Mouse (Mus musculus): Measurements from ENCODE around the gene Igtp. TPM values are rescaled to one million over a fixed set of nuclear protein-coding genes. Genes with fewer than 3 reads are reported as not detected.
"Not testable (repeated sequence)": the region's sequence is repeated elsewhere in the genome, so short reads cannot be mapped to it uniquely, and the experiment has no call there.

The Igtp gene
- under 1 TPM; 0.85 to 0.94 TPM for total RNA-seq (2021)
- long read RNA-seq, partial matches to known transcripts = 0 of 2 reads
- long read RNA-seq, other reads (novel, unspliced or antisense) = 0 of 2 reads

DNA sequence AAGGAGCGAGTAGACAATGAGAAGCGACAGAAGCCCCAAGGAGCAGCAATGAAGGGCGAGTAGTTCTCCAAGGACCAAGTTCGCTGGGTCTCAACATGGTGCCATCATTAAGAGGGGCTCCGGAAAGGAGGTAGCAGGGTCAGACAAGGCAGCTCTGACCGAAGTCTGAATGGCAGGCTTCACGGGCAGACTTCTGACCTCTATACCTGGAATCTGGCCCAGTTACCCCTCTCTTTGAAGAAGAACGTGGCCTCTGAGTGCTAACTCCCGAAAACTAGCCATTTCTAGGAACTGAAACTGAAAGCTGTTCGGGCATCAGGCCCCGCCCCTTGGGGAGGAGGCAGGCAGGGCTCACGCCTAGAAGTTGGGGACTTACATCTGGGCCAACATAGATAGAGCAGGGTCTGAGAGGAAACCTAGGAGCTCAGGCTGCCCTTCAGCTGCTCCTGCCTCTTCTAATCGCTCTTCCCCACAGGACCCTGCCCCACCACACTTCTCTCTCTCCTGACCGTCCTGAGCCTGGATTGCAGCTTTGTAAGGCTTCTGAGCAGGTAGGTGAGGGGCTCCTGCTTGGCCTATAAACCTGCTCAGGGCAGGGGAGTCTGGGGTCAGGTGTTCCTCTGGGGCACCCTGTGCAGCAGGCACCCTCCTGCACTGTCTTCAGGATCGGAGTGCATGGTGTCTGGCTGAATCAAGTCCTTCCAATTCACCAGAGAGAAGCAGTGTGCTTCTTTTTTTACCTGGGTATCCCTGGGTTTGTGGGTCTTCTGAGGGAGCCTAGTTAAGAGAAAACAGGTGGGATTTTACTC lies at the start of gene Igtp, which contains the start of gene Irgm2:
Gene Igtp (plus strand): TSS at position 328 of the 809 bp plus-strand sequence.
Gene Irgm2 (plus strand): TSS at position 390 of the 809 bp plus-strand sequence.
- peak; percentile 39 to 53 for DNase-seq (ENCODE audit: low spot score in 2 of 2)

DNA sequence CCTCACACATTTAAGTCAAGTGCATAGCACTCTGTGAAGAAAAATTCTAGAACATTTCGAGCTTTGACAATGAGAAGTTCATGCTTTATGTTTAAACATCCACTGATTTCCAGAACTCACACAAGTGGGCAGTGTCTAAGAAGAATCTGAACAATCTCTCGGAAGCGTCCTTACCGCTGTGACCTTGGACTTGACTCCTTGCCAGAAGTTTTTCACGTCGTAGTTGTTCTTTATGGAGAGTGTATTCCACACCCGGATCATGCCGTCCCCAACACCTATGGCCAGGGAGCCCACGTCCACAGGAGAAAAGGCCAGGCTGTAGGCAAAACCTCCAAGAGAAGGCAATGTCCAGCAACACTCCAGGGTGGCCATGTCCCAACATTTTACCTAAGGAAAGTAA lies 43.9 kb upstream of the Igtp start:
- no peak for DNase-seq (ENCODE audit: low spot score in 2 of 2)

DNA sequence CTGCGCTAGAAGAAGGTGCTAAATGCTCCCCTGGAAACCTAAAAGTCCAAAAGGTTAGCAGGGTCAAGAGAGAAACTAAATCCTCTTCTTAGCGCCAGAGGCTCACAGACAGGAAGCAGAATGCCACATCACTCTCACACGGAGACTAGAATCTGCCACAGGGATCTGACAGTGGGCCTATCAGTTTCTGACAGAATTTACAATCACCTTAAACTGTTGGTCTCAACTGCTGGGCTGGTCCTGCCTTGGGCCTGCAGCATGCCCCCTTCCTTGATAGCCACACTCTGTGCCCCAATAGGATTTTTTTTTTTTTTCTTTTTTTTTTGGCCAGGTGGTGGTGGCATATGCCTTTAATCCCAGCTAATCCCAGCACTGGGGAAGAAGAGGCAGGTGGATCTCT lies 42.5 kb upstream of the Igtp start:
- no peak for DNase-seq (ENCODE audit: low spot score in 2 of 2)

DNA sequence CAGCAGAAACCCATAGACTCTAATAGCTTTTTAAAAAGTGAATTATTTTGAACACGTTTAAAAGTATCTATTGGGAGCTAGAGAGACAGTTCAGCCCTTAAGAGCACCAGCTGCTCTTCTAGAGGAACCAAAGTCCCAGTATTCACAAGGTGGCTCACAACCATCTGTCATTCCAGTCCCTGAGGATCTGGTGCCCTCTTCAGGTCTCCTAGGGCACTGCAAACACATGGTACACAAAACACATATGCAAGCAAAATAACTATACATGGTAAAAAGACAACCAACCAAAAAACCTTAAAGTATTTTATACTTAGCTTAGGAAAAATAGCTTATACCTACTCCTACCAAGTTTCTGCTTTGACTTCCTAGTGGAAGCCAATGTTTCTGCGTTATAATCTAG lies 34.3 kb upstream of the Igtp start:
- DNase-seq (ENCODE audit: low spot score in 2 of 2) = no peak

DNA sequence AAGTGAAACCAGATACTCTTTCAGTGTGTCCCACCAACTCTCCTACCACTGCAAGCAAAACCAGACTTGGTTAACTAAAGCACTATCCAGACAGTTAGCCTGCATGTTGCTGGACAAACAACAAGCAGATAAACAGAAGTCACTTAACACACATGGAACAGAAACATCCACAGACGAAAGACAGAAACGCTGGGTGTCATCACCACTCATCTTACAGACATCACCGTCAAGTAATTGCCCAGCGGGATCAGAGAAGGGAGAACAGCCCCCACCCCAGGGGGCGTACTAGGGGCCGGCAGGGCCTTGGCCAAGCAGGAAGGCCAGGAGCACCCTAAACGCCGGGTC lies 31.6 kb upstream of the Igtp start:
- no peak for DNase-seq (ENCODE audit: low spot score in 2 of 2)

DNA sequence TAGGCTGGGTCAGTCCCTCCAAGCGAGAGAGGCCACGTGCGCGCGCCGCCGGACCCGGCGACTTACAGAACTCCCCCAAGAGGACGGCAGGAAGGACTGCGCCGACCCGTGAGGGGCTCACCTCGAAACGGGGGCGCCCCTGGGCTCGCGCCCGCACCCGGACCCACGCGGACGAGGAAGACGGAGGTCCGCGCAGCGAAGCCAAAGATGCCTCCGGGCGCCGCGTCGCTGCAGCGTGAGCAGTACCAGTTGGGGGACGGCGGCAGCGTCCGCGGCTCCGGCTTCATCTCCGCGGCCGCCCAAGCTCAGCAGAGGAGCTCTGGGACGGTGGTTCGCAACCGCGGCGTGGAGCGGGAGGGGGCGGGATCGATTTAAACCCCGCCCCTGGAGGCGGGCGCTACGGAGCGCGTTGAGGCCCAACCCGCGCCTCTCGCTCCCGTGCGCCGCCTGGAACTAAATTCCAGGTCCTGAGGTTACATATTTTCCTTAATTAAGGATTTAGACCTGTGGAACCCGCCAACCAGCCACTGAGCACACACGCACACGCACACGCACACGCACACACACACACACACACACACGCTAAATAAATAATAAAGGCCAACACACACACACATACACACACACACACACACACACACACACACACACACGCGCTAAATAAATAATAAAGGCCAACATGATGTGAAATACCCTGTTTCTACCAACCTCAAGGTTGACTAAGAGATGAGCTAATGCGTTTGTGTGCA lies 31.0 kb upstream of the Igtp start, which contains the start of gene Gemin5:
Gene Gemin5 (minus strand): TSS at position 373 of the 749 bp plus-strand sequence.
- DNase-seq (ENCODE audit: low spot score in 2 of 2) = peak; percentile 86 to 91

DNA sequence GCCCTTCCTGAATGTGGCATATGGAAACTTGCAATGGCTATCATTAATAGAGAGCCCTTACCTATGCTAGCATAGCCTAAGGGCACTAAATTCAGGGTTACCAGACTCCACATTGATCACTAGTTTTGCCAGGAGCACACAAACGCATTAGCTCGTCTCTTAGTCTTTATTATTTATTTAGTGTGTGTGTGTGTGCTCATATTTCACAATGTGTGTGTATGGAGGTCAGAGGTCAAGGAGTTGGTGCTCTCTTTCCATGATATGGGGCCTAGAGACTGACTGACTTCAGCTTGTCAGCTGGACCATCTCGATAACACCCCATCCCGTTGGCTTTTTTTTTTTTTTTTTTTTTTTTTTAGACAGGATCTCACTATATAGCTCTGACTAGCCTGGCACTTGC lies 29.7 kb upstream of the Igtp start:
- DNase-seq (ENCODE audit: low spot score in 2 of 2) = no peak

DNA sequence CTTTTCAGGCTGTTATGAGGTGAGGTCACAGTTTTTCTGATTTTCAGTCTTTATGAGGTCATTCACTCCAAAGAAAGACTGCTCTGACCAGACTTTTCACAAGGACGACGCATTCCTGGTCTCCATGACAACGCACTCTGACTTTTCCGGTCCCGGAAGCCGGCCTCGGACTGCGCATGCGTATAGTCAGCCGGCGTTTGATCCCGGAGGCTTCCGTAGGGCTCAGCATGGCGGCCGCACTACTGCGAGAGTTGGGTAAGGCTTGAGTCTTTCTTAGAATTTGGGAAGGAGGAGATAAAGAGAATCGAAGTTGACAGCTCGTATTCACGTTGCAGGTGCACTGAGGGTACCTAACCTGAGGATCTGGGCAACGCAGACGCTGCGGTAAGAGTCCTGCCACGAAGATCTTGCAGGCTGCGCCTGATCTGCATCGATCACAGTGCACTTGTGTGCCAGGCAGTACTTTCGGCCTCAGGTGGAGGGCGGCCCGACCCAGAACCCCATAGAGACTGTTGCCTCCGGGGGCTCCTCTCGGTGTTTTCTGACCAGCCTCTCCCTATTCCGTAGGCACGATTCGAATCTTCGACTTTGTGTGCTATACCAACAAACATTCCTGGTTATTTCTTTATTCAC lies 27.8 kb upstream of the Igtp start, which contains the start of gene Mrpl22:
Gene Mrpl22 (plus strand): TSS at position 203 of the 633 bp plus-strand sequence.
- DNase-seq (ENCODE audit: low spot score in 2 of 2) = peak; percentile 94 to 97

GRCm38 (mm10) chr11:58179563-58179962 lies 19.8 kb upstream of the Igtp start:
- peak; percentile 78 to 81 for DNase-seq (ENCODE audit: low spot score in 2 of 2)

DNA sequence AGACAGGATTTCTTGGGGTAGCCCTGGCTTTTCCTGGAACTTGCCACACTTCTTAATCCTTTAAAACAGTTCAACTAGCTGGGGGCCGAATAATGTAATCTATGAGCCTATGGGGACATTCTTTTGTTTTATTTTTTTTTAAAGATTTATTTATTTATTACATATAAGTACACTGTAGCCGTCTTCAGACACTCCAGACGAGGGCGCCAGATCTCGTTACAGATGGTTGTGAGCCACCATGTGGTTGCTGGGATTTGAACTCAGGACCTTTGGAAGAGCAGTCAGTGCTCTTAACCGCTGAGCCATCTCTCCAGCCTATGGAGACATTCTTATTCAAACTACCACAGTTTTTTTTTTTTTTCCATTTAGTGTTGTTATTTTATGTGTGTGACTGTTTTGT lies 19.4 kb upstream of the Igtp start:
- not testable (repeated sequence) for DNase-seq (ENCODE audit: low spot score in 2 of 2)

- no peak for DNase-seq (ENCODE audit: low spot score in 2 of 2)
Measured at GRCm38 (mm10) chr11:58180756-58181155, 18.6 kb upstream of the Igtp start.

GRCm38 (mm10) chr11:58183579-58183978 lies 15.8 kb upstream of the Igtp start:
- no peak for DNase-seq (ENCODE audit: low spot score in 2 of 2)

GRCm38 (mm10) chr11:58189675-58190074 lies 9.7 kb upstream of the Igtp start:
- DNase-seq (ENCODE audit: low spot score in 2 of 2) = no peak

GRCm38 (mm10) chr11:58193326-58193725 lies 6.0 kb upstream of the Igtp start:
- no peak for DNase-seq (ENCODE audit: low spot score in 2 of 2)

DNA sequence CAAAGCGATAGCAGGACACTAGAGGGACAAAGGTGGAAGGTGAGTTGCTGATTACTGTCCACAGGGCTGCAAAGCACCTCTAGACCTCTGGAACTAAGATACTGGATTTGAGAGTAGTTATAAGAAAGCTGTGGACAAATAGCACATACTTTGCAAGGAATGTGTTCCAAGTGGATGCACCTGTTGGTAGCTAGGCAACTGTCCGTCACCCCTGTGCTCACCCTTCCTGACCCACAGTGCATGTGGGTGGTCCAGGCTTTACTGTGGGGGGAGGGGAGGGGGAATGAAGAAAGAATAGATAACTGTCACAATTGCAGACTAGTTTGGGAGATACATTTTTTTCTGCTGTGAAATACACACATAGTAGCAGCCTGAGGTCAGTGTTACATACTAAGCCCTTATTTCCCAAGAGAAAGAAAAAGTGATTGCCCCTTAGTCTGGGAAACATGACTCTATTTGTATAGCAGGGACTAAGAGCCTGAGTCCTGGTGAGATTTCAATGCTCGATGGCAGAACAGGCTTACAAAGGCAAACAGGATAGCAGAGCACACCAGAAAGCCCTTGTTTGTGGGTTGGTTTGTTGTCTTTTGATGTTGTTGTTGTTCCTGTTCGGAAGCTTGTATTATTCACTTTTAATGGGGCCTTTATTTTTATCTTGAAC lies 5.4 kb upstream of the Igtp start:
- no peak for DNase-seq (ENCODE audit: low spot score in 2 of 2)

- DNase-seq (ENCODE audit: low spot score in 2 of 2) = no peak
Measured at GRCm38 (mm10) chr11:58198663-58199062, 693 bp upstream of the Igtp start.

DNA sequence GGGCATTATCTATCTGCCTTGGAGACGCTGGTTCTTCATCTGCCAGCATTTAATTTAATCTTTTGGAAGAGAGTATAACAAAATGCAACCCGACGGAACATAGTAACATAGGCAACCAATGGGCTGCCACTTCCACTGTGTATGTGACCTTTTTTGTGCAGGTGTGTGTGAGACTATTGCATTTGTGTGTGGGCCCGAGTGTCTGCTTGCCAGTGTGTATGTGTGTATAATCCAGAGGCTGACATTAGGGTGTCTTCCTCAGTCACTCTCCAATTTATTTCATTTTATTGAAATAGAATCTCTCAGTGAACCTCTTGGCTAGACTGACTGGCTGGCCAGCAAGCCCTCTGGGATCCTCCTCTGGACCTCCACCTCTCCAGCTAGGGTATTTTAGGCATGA lies 870 bp downstream of the Igtp start:
- DNase-seq (ENCODE audit: low spot score in 2 of 2) = no peak

DNA sequence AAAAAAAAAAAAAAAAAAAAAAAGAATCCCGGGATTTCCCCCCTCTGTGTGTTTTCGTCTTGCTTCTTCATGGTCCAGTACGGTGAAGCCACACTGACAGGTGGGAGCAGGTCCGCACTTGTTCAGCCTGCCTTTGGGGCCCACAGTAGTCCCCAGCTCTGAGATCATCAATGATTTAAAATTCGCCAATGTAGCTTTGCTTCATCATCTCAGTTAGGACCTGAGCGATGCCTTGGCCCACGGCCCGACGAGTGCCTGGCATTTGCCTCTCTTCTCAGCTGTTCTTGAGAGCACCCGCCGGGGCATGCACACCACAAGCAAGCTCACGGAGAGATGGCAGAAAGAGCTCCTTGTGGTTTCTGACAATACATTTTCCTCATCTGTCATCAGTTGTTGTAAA lies 1.7 kb downstream of the Igtp start:
- DNase-seq (ENCODE audit: low spot score in 2 of 2) = no peak

DNA sequence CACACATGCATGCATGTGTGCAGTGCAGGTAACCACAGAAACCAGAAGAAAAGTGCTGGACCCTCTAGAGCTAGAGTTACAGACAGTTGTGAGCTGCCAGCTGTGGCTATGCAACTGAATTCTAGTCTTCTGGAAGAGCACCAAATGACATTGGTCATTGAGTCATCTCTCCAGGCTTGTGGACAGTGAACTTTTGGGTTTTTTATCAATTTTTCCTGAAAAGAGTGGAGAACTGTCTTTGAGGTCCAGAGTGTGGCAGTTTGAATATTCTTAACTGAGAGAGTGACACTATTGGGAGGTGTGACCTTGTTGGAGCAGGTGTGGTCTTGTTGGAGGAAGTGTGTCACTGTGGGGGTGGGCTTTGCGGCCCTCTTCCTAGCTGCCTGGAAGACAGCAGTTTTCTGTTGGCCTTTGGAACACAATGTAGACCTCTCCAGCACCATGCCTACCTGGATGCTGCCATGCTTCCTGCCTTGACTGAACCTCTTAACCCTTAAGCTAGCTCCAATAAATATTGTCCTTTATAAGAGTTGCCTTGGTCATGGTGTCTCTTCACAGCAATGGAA lies 11.0 kb downstream of the Igtp start:
- DNase-seq (ENCODE audit: low spot score in 2 of 2) = no peak

- no peak for DNase-seq (ENCODE audit: low spot score in 2 of 2)
Measured at GRCm38 (mm10) chr11:58211062-58211681, 11.8 kb downstream of the Igtp start.

Data from layer of hippocampus, postnatal 10 days (tissue).